In genomic region chr6:56560474-56560888, GRCm38 (mm10) we compare ENCODE assay signal across 10 mouse cellular contexts. TPM values are rescaled to one million over a fixed set of nuclear protein-coding genes. Genes with fewer than 3 reads are reported as not detected.
DNase-seq lines count a peak whose midpoint lies in the region; ATAC-seq and TF ChIP-seq lines count a peak whose summit lies in the region.
"Had no signal": no experiment of that assay in that cellular context is flagged by ENCODE, and none has a peak within 500 bp of the region (broad histone marks: within the 10 kb centered on the region; RNA-seq: fewer than 3 reads in every experiment).

No protein-coding gene starts in this region.

- no peak overlapping the region for H3K4me3 ChIP-seq in intestine, embryonic 15.5 days (replicated peaks)
- H3K4me3 ChIP-seq in intestine, postnatal 0 days (ENCODE audit: low read depth, low read length), result no peak overlapping the region
- no peak overlapping the region for H3K4me3 ChIP-seq in heart, embryonic 16.5 days (ENCODE audit: low read length)
- no peak overlapping the region for H3K4me3 ChIP-seq in neural tube, embryonic 15.5 days (replicated peaks)
- H3K4me3 ChIP-seq: embryonic facial prominence, embryonic 13.5 days; limb, embryonic 15.5 days had no signal

- DNase-seq in cerebellum, postnatal 10 days, result peak; percentile 98 to 99
- peak; percentile 98 for DNase-seq in left cerebral cortex, postnatal 4 days
- no peak for DNase-seq in embryo, embryonic 9.5 days (ENCODE audit: extremely low spot score)
- no peak for DNase-seq in adipocyte (ENCODE audit: low spot score)

- H3K9me3 ChIP-seq in intestine, embryonic 15.5 days, result no peaks in the 10 kb centered on the region
- no peaks in the 10 kb centered on the region for H3K9me3 ChIP-seq in intestine, postnatal 0 days (ENCODE audit: control insufficient read depth)
- H3K9me3 ChIP-seq in heart, embryonic 16.5 days (replicated peaks; ENCODE audit: control insufficient read depth, low read length), result no peaks in the 10 kb centered on the region
- no peaks in the 10 kb centered on the region for H3K9me3 ChIP-seq in neural tube, embryonic 15.5 days (replicated peaks)
- H3K9me3 ChIP-seq: embryonic facial prominence, embryonic 13.5 days; limb, embryonic 15.5 days had no signal

- no peak overlapping the region for H3K4me2 ChIP-seq in intestine, embryonic 15.5 days (replicated peaks)
- no peak overlapping the region for H3K4me2 ChIP-seq in intestine, postnatal 0 days (replicated peaks; ENCODE audit: low read depth)
- H3K4me2 ChIP-seq in heart, embryonic 16.5 days (ENCODE audit: low read depth, low read length), result no peak overlapping the region
- H3K4me2 ChIP-seq in neural tube, embryonic 15.5 days, result no peak overlapping the region
- H3K4me2 ChIP-seq: embryonic facial prominence, embryonic 13.5 days; limb, embryonic 15.5 days had no signal

- H3K4me1 ChIP-seq in intestine, embryonic 15.5 days (replicated peaks), result 0 out of 2 replicates have a peak, but pooled peaks cover 2% of the 10 kb centered on the region
- H3K4me1 ChIP-seq in intestine, postnatal 0 days (replicated peaks; ENCODE audit: control insufficient read depth, insufficient read depth, low read length), result no peaks in the 10 kb centered on the region
- H3K4me1 ChIP-seq in heart, embryonic 16.5 days (ENCODE audit: control insufficient read depth, insufficient read depth, low read length), result peaks cover 7% of the 10 kb centered on the region
- H3K4me1 ChIP-seq in neural tube, embryonic 15.5 days, result peaks cover 2% of the 10 kb centered on the region
- H3K4me1 ChIP-seq: embryonic facial prominence, embryonic 13.5 days had no signal

- peak; percentile 63; the same call in 1 of the 2 replicates for ATAC-seq in intestine, embryonic 15.5 days
- ATAC-seq in intestine, postnatal 0 days, result no peak; the same call in 1 of the 2 replicates
- ATAC-seq in heart, embryonic 16.5 days (replicated peaks; ENCODE audit: extremely low read depth, insufficient read depth, low FRiP score), result peak; percentile 60
- ATAC-seq in neural tube, embryonic 15.5 days (ENCODE audit: low FRiP score), result no peak

- no peak overlapping the region for H3K27ac ChIP-seq in intestine, embryonic 15.5 days
- no peak overlapping the region for H3K27ac ChIP-seq in intestine, postnatal 0 days (ENCODE audit: low read depth, low read length)
- no peak overlapping the region; the same call in 1 of the 2 replicates for H3K27ac ChIP-seq in heart, embryonic 16.5 days (ENCODE audit: low read length)
- H3K27ac ChIP-seq in neural tube, embryonic 15.5 days (replicated peaks), result no peak overlapping the region
- H3K27ac ChIP-seq: embryonic facial prominence, embryonic 13.5 days; limb, embryonic 15.5 days had no signal

- TF ChIP-seq CTCF in intestine, postnatal 0 days (IDR thresholded peaks at IDR 0.05; ENCODE audit: low read depth), result no peak

- no peaks in the 10 kb centered on the region for H3K27me3 ChIP-seq in intestine, embryonic 15.5 days (replicated peaks)
- H3K27me3 ChIP-seq in intestine, postnatal 0 days (replicated peaks; ENCODE audit: control insufficient read depth, insufficient read depth, low read length), result no peaks in the 10 kb centered on the region
- no peaks in the 10 kb centered on the region for H3K27me3 ChIP-seq in heart, embryonic 16.5 days (ENCODE audit: control insufficient read depth, insufficient read depth, low read length)
- H3K27me3 ChIP-seq in neural tube, embryonic 15.5 days (replicated peaks), result no peaks in the 10 kb centered on the region
- H3K27me3 ChIP-seq: embryonic facial prominence, embryonic 13.5 days; limb, embryonic 15.5 days had no signal

- intact Hi-C loops in left cerebral cortex, postnatal 4 days (cut with DNase I), result no loop called here

- H3K36me3 ChIP-seq in intestine, embryonic 15.5 days, result no peaks in the 10 kb centered on the region
- no peaks in the 10 kb centered on the region for H3K36me3 ChIP-seq in intestine, postnatal 0 days (ENCODE audit: control insufficient read depth, insufficient read depth)
- H3K36me3 ChIP-seq in heart, embryonic 16.5 days (ENCODE audit: control insufficient read depth, insufficient read depth), result no peaks in the 10 kb centered on the region
- no peaks in the 10 kb centered on the region for H3K36me3 ChIP-seq in neural tube, embryonic 15.5 days
- H3K36me3 ChIP-seq: embryonic facial prominence, embryonic 13.5 days; limb, embryonic 15.5 days had no signal

- 69% methylated on average over 2 of the region's 2 CpGs for WGBS in intestine, embryonic 15.5 days
- 63% methylated on average over 2 of the region's 2 CpGs for WGBS in intestine, postnatal 0 days
- WGBS in heart, embryonic 16.5 days, result 55% methylated on average over 2 of the region's 2 CpGs
- 78% methylated on average over 2 of the region's 2 CpGs for WGBS in neural tube, embryonic 15.5 days

- H3K9ac ChIP-seq in intestine, embryonic 15.5 days, result no peak overlapping the region
- no peak overlapping the region for H3K9ac ChIP-seq in intestine, postnatal 0 days (ENCODE audit: low read depth, low read length)
- no peak overlapping the region for H3K9ac ChIP-seq in heart, embryonic 16.5 days (ENCODE audit: low read length)
- no peak overlapping the region for H3K9ac ChIP-seq in neural tube, embryonic 15.5 days (replicated peaks)
- H3K9ac ChIP-seq: embryonic facial prominence, embryonic 13.5 days; limb, embryonic 15.5 days had no signal

RNA-seq across cellular contexts. Expression of gene Pde1c, which starts 8.4 kb away (rescaled TPM):
- polyA plus RNA-seq in intestine, embryonic 15.5 days (2015; fragmentation: Nextera tagmentation; extraction: Ambion mirVana), result 1.9 TPM in 2 replicates
- 0.76 and 0.98 TPM in 2 replicates for polyA plus RNA-seq in intestine, postnatal 0 days (2015; fragmentation: Nextera tagmentation; extraction: Ambion mirVana)
- 12.7 and 14.0 TPM in 2 replicates for polyA plus RNA-seq in heart, embryonic 16.5 days (2015; fragmentation: Nextera tagmentation; extraction: Ambion mirVana)
- total RNA-seq in left cerebral cortex, postnatal 4 days (2021), result 1 to 10 TPM; 7.6 to 8.4 TPM
- polyA plus RNA-seq in neural tube, embryonic 15.5 days (2015; fragmentation: Nextera tagmentation; extraction: Ambion mirVana), result 6.4 and 8.3 TPM in 2 replicates

Comparison
In these comparisons a context has a peak if more than half of its experiments do, and no peak if none do; other contexts are left out.
1. ATAC-seq: peak in intestine, embryonic 15.5 days (single experiment) and heart, embryonic 16.5 days (single experiment); none in intestine, postnatal 0 days (single experiment) and neural tube, embryonic 15.5 days (single experiment).
2. DNase-seq: peak in cerebellum, postnatal 10 days (2 of 2) and left cerebral cortex, postnatal 4 days (single experiment); none in embryo, embryonic 9.5 days (single experiment) and adipocyte (single experiment).